In the genomic region with DNA sequence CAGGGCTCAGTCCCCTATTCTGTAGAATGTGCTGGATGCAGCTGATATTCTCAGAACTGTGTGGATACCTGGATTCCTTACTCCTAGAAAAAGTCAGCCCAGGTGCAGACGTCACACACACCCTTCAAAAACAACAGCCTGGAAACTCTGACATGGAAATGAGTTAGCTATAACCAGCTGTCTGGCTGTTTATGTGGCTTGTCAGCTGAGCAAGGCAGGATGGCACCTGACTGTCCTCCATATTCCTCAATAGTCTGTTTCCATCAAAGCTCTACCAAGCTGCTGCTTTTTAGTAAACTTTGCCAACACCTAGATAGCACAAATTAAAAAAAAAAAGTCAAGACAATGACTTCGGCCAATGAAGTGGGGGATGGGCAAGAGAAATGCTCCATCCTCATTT, we compare ENCODE assay signal across 15 mouse cellular contexts.
"Had no signal": no experiment of that assay in that cellular context is flagged by ENCODE, and none has a peak within 500 bp of the region (broad histone marks: within the 10 kb centered on the region; RNA-seq: fewer than 3 reads in every experiment).

No protein-coding gene starts in this region.

- H3K27ac ChIP-seq: neural tube, embryonic 15.5 days; stomach, embryonic 15.5 days; stomach, postnatal 0 days had no signal

- H3K9ac ChIP-seq: neural tube, embryonic 15.5 days; stomach, embryonic 15.5 days had no signal

- H3K4me2 ChIP-seq: neural tube, embryonic 15.5 days; stomach, embryonic 15.5 days had no signal

- H3K27me3 ChIP-seq: neural tube, embryonic 15.5 days; stomach, embryonic 15.5 days had no signal

- H3K9me3 ChIP-seq: neural tube, embryonic 15.5 days; stomach, embryonic 15.5 days had no signal

- H3K36me3 ChIP-seq: neural tube, embryonic 15.5 days; stomach, embryonic 15.5 days had no signal

- DNase-seq: retina, postnatal 1 day; right cerebral cortex, adult 18-20 months; right cerebral cortex, postnatal 14 days; right cerebral cortex, postnatal 25 days; right cerebral cortex, postnatal 4 days; spleen, adult 18-20 months; thymus, adult 18-20 months; thymus, adult 2 months; thymus, postnatal 14 days; thymus, postnatal 25 days; thymus, postnatal 36 days; thymus, postnatal 4 days had no signal

- H3K4me3 ChIP-seq: neural tube, embryonic 15.5 days; stomach, embryonic 15.5 days had no signal
